Mouse (Mus musculus) C2C12 (cell line): ENCODE measurements around the gene Cenpw. TPM values are rescaled to one million over a fixed set of nuclear protein-coding genes. Genes with fewer than 3 reads are reported as not detected.

Experiments used
- H3K27me3 ChIP-seq: one replicate; pipeline ENCODE4 v1.6.1; 2011; ENCODE audit not compliant: control insufficient read depth, insufficient read depth, insufficient read length
- H3K36me3 ChIP-seq: one replicate; pipeline ENCODE4 v1.6.1; 2011; ENCODE audit not compliant: control insufficient read depth, insufficient read depth
- H3K4me3 ChIP-seq: one replicate; pipeline ENCODE4 v1.5.1; 2011; ENCODE audit warnings: mild to moderate bottlenecking, control low read depth; ENCODE audit not compliant: poor library complexity, insufficient read depth, severe bottlenecking
- H3K79me2 ChIP-seq: one replicate; pipeline ENCODE4 v1.6.1; 2011; ENCODE audit not compliant: control insufficient read depth, insufficient read depth
- H3K79me3 ChIP-seq: one replicate; pipeline ENCODE4 v1.6.1; 2011; ENCODE audit warnings: low read depth, control low read depth
- H3ac ChIP-seq: one replicate; pipeline ENCODE3; 2011; ENCODE audit warnings: low read depth; ENCODE audit not compliant: control insufficient read depth, insufficient read length
- CEBPB ChIP-seq: IDR thresholded peaks from one replicate; pipeline ENCODE4 v1.6.1; 2011; ENCODE audit warnings: low read depth, mild to moderate bottlenecking, control low read depth, moderate library complexity
- CTCF ChIP-seq: IDR thresholded peaks from one replicate; pipeline ENCODE4 v1.5.1; 2011; ENCODE audit not compliant: control insufficient read depth, insufficient read depth, insufficient read length
- FOSL1 ChIP-seq: IDR thresholded peaks from one replicate; pipeline ENCODE4 v1.8.0; 2011; ENCODE audit warnings: mild to moderate bottlenecking, low read length; ENCODE audit not compliant: poor library complexity, insufficient read depth, severe bottlenecking
- MAX ChIP-seq: IDR thresholded peaks from one replicate; pipeline ENCODE4 v1.6.1; 2011; ENCODE audit warnings: mild to moderate bottlenecking, control low read depth
- MYOD1 ChIP-seq: IDR thresholded peaks from one replicate; pipeline ENCODE4 v1.6.1; 2011; ENCODE audit warnings: low read depth; ENCODE audit not compliant: control insufficient read depth, insufficient read length
- MYOG ChIP-seq: IDR thresholded peaks from one replicate; pipeline ENCODE4 v1.6.1; 2011; ENCODE audit not compliant: control insufficient read depth, insufficient read length; ENCODE audit errors: extremely low read depth
- USF1 ChIP-seq: IDR thresholded peaks from one replicate; pipeline ENCODE4 v1.6.1; 2011; ENCODE audit warnings: low read depth, mild to moderate bottlenecking, control low read depth, moderate library complexity
- long read RNA-seq, 2 experiments: library from polyadenylated mRNA; unstranded; transcript quantifications; one replicate each; pipeline ENCODE4 v2.0.0; 2019 to 2020
- polyA plus RNA-seq: library from polyadenylated mRNA; unstranded; fragments of >200 nt; fragmentation: generic; extraction: Trizol; gene quantifications from one replicate; pipeline ENCODE4 v1.2.1, GENCODE M21; 2012; ENCODE audit warnings: missing spikeins

The Cenpw gene
- polyA plus RNA-seq: 23.4 TPM
- long read RNA-seq, experiment 1, transcript Cenpw-201 (3 exons, 1,532 nt): major isoform, 35 of 35 reads
- long read RNA-seq, experiment 1, partial matches to known transcripts: 0 of 35 reads
- long read RNA-seq, experiment 1, other reads (novel, unspliced or antisense): 0 of 35 reads
- long read RNA-seq, experiment 2, full-length matches to known transcripts: 14 of 15 reads
- long read RNA-seq, experiment 2, partial matches to known transcripts: 1 of 15 reads
- long read RNA-seq, experiment 2, other reads (novel, unspliced or antisense): 0 of 15 reads

DNA sequence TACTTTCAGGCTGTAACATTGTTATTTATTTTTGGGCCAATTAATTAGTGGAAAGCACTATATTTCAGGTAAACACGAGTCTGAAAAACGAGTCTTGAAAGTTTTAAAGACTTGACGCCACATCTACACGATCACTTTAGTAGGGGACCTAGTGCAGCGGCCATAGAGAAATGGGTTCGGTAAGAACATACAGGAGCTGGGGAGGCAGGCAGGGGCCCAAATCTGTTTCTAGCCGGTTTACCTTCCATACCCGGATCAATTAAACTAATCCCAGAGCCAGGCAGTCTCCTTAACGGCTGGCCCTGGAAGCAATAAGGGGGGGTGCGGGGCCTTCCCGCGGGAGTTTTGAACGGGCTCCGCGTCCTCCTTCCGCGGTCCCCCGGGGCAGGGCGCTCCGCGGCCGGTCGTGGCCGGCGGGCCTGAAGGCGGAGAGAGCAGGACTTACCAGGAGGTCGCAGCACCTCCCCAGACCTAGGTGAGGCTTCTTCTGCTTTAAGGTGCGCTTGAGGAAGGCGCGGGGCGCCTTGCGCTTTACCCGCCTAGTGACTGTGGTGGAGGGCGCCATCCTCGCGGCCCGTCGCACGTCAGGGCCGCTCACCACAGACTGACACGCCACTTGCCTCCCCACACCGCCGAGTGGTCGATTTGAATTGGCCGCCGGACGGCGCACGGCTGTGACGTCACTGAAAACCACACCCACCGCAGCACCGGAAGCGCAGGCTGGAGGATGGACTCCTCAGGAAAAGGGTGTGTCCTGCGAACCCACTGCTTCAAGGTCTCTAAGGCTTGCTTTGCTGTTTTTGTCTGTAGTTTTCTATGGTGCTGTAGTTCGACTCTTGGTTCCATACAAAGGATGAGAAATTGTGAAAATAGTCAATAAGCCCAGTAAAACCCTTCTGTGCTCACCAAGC is at the start of gene Cenpw:
Gene Cenpw, minus strand, starts transcription at position 645 of the 911 bp plus-strand sequence.
- no peak for TF ChIP-seq CEBPB
- TF ChIP-seq FOSL1: no peak
- TF ChIP-seq MAX: peak; percentile 90
- TF ChIP-seq MYOD1: no peak
- no peak for TF ChIP-seq CTCF
- H3K79me3 ChIP-seq: peaks cover 36% of the 10 kb centered on the region

GRCm38 (mm10) chr10:30249654-30250053 is 49.3 kb upstream of the Cenpw start:
- no peaks in the 10 kb centered on the region for H3K79me3 ChIP-seq
- H3K36me3 ChIP-seq: no peaks in the 10 kb centered on the region
- no peak overlapping the region for H3K4me3 ChIP-seq
- TF ChIP-seq CTCF: no peak
- TF ChIP-seq MYOD1: no peak
- TF ChIP-seq MAX: no peak
- TF ChIP-seq USF1: no peak
- no peak for TF ChIP-seq CEBPB
- no peak for TF ChIP-seq FOSL1
- TF ChIP-seq MYOG: no peak
- no peak overlapping the region for H3ac ChIP-seq
- H3K79me2 ChIP-seq: no peaks in the 10 kb centered on the region
- H3K27me3 ChIP-seq: no peaks in the 10 kb centered on the region

More for the DNA sequence above, at the start of gene Cenpw:
- Histone ChIP-seq H3ac (peak within 1 kb of the TSS; percentile 58), H3K79me2 (peaks cover 46% of the 10 kb centered on the region), H3K36me3 (peaks cover 29% of the 10 kb centered on the region), H3K27me3 (no peaks in the 10 kb centered on the region), H3K4me3 (peak within 1 kb of the TSS; percentile 80)

GRCm38 (mm10) chr10:30199501-30199900 is 859 bp downstream of the Cenpw start:
- Histone ChIP-seq H3K4me3 (peak overlapping the region; percentile 80), H3K79me3 (peaks cover 36% of the 10 kb centered on the region), H3K27me3 (no peaks in the 10 kb centered on the region), H3K36me3 (peaks cover 30% of the 10 kb centered on the region), H3K79me2 (peaks cover 46% of the 10 kb centered on the region), H3ac (peak overlapping the region; percentile 52)
- TF ChIP-seq MYOG (no peak), USF1 (no peak), MYOD1 (no peak), CEBPB (no peak), FOSL1 (no peak), MAX (no peak), CTCF (no peak)

DNA sequence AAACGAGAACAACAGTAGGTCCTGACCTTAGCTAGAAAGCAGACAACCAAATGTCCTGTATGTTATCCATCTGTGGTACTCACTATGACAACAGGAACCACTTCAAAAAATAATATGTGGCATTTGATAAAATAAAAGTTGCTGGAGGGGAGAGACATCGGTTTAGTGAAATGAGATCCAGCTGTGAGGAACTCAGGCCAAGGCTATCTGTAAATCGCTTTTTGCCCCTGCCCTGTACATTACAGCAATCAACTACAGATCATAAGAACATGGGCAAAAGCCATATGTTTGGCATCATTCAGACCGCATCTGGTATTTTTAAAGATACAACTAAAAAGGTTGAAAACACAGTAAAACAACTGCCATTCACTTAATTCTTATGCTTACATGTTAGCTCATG is 32.7 kb downstream of the Cenpw start:
- H3K79me2 ChIP-seq: no peaks in the 10 kb centered on the region
- no peak overlapping the region for H3K4me3 ChIP-seq
- H3K27me3 ChIP-seq: no peaks in the 10 kb centered on the region
- no peaks in the 10 kb centered on the region for H3K36me3 ChIP-seq
- TF ChIP-seq CTCF (no peak), MYOG (no peak), FOSL1 (no peak)
- H3ac ChIP-seq: no peak overlapping the region
- no peaks in the 10 kb centered on the region for H3K79me3 ChIP-seq
